Mouse (Mus musculus) embryonic facial prominence, embryonic 13.5 days (tissue): Measurements from ENCODE around the gene Fam19a1. TPM values are rescaled to one million over a fixed set of nuclear protein-coding genes. Genes with fewer than 3 reads are reported as not detected.

Experiments
- ATAC-seq: fragments of 200-750 bp; cut with Nextera tagmentation; 2 replicates; pipeline ENCODE4 v1.8.0; 2017; ENCODE audit warnings: low read depth; ENCODE audit not compliant: insufficient number of reproducible peaks, insufficient read depth, low FRiP score, low TSS enrichment
- H3K27ac ChIP-seq: fragments of 300-500 bp; sonication (generic); 2 replicates; pipeline ENCODE4 v1.5.1; 2015; ENCODE audit warnings: moderate library complexity, mild to moderate bottlenecking, inconsistent platforms
- H3K27me3 ChIP-seq: fragments of 300-500 bp; sonication (generic); 2 replicates; pipeline ENCODE4 v1.6.1; 2015; ENCODE audit warnings: mild to moderate bottlenecking, inconsistent platforms
- H3K36me3 ChIP-seq: fragments of 300-500 bp; sonication (generic); 2 replicates; pipeline ENCODE4 v1.6.1; 2015; ENCODE audit warnings: mild to moderate bottlenecking, inconsistent platforms
- H3K4me1 ChIP-seq: fragments of 300-500 bp; sonication (generic); 2 replicates; pipeline ENCODE4 v1.6.1; 2015; ENCODE audit warnings: inconsistent platforms
- H3K4me2 ChIP-seq: fragments of 300-500 bp; sonication (generic); 2 replicates; pipeline ENCODE4 v1.6.1; 2015; ENCODE audit warnings: moderate library complexity, mild to moderate bottlenecking, inconsistent platforms
- H3K4me3 ChIP-seq: fragments of 300-500 bp; sonication (generic); 2 replicates; pipeline ENCODE4 v1.5.1; 2015; ENCODE audit warnings: mild to moderate bottlenecking, inconsistent platforms
- H3K9ac ChIP-seq: fragments of 300-500 bp; sonication (generic); 2 replicates; pipeline ENCODE4 v1.6.1; 2015; ENCODE audit warnings: mild to moderate bottlenecking, inconsistent platforms
- H3K9me3 ChIP-seq: fragments of 300-500 bp; sonication (generic); 2 replicates; pipeline ENCODE4 v1.6.1; 2016; ENCODE audit warnings: inconsistent platforms
- WGBS: fragments of 180-500 bp; shearing (Covaris S2); methylation state at CpG from one replicate; pipeline ENCODE4 v1.1.7; 2015; ENCODE audit warnings: mixed read lengths; 5-methylcytosine and 5-hydroxymethylcytosine counted together
- polyA plus RNA-seq: library from polyadenylated mRNA; unstranded; fragments of >200 nt; fragmentation: Nextera tagmentation; extraction: Ambion mirVana; gene quantifications from 2 replicates; pipeline ENCODE4 v1.2.1, GENCODE M21; 2015

Gene Fam19a1
- polyA plus RNA-seq: 2.8 and 4.6 TPM in 2 replicates

GRCm38 (mm10) chr6:96112854-96113253 is at the start of gene Fam19a1:
Fam19a1 (plus strand) TSS chr6:96113154.
- H3K4me1 ChIP-seq: peaks cover 13% of the 10 kb centered on the region
- H3K4me3 ChIP-seq: peak within 1 kb of the TSS; percentile 16
- no peak within 1 kb of the TSS for H3K27ac ChIP-seq
- H3K36me3 ChIP-seq: no peaks in the 10 kb centered on the region
- H3K4me2 ChIP-seq: peak within 1 kb of the TSS; percentile 45
- H3K27me3 ChIP-seq: 0 out of 2 replicates have a peak, but pooled peaks cover 10% of the 10 kb centered on the region
- no peak for ATAC-seq
- 0 out of 2 replicates have a peak within 1 kb of the TSS, but pooled peaks have one; percentile 0 for H3K9ac ChIP-seq
- no peaks in the 10 kb centered on the region for H3K9me3 ChIP-seq
- 21% methylated on average over 6 of the region's 6 CpGs for WGBS

- Histone ChIP-seq H3K9ac (no peak overlapping the region), H3K27ac (no peak overlapping the region), H3K9me3 (no peaks in the 10 kb centered on the region), H3K27me3 (no peaks in the 10 kb centered on the region), H3K4me1 (no peaks in the 10 kb centered on the region; the same call in 1 of the 2 replicates), H3K4me3 (no peak overlapping the region), H3K36me3 (no peaks in the 10 kb centered on the region), H3K4me2 (no peak overlapping the region)
- ATAC-seq: no peak
- WGBS: 87% methylated on average over 4 of the region's 4 CpGs
Measured at GRCm38 (mm10) chr6:96071080-96071479, 41.9 kb upstream of the Fam19a1 start.

- ATAC-seq: no peak
Measured at GRCm38 (mm10) chr6:96071567-96071966, 41.4 kb upstream of the Fam19a1 start.

GRCm38 (mm10) chr6:96089961-96090360 is 23.0 kb upstream of the Fam19a1 start:
- no peaks in the 10 kb centered on the region for H3K9me3 ChIP-seq
- no peak overlapping the region for H3K27ac ChIP-seq
- WGBS: 88% methylated on average over 6 of the region's 6 CpGs
- H3K4me2 ChIP-seq: no peak overlapping the region
- ATAC-seq: no peak
- H3K36me3 ChIP-seq: no peaks in the 10 kb centered on the region
- no peak overlapping the region for H3K4me3 ChIP-seq
- no peaks in the 10 kb centered on the region for H3K4me1 ChIP-seq
- H3K27me3 ChIP-seq: no peaks in the 10 kb centered on the region
- no peak overlapping the region for H3K9ac ChIP-seq

More at GRCm38 (mm10) chr6:96071567-96071966, 41.4 kb upstream of the Fam19a1 start:
- no peak overlapping the region for H3K9ac ChIP-seq
- no peaks in the 10 kb centered on the region for H3K27me3 ChIP-seq
- H3K4me3 ChIP-seq: no peak overlapping the region
- no peaks in the 10 kb centered on the region; the same call in 1 of the 2 replicates for H3K4me1 ChIP-seq
- no peak overlapping the region for H3K27ac ChIP-seq
- no peaks in the 10 kb centered on the region for H3K9me3 ChIP-seq
- H3K4me2 ChIP-seq: no peak overlapping the region
- H3K36me3 ChIP-seq: no peaks in the 10 kb centered on the region

GRCm38 (mm10) chr6:96093716-96094115 is 19.2 kb upstream of the Fam19a1 start:
- Histone ChIP-seq H3K4me1 (no peaks in the 10 kb centered on the region), H3K9me3 (no peaks in the 10 kb centered on the region), H3K9ac (no peak overlapping the region), H3K36me3 (no peaks in the 10 kb centered on the region), H3K27me3 (no peaks in the 10 kb centered on the region), H3K4me3 (no peak overlapping the region), H3K4me2 (no peak overlapping the region), H3K27ac (no peak overlapping the region)
- 77% methylated on average over 1 of the region's 1 CpGs for WGBS
- no peak for ATAC-seq

GRCm38 (mm10) chr6:96098225-96098624 is 14.7 kb upstream of the Fam19a1 start:
- no peak for ATAC-seq
- no peaks in the 10 kb centered on the region for H3K9me3 ChIP-seq
- H3K36me3 ChIP-seq: no peaks in the 10 kb centered on the region
- no peak overlapping the region for H3K27ac ChIP-seq
- H3K9ac ChIP-seq: no peak overlapping the region
- H3K4me1 ChIP-seq: no peaks in the 10 kb centered on the region
- WGBS: 78% methylated on average over 6 of the region's 6 CpGs
- H3K4me3 ChIP-seq: no peak overlapping the region
- no peak overlapping the region for H3K4me2 ChIP-seq
- no peaks in the 10 kb centered on the region for H3K27me3 ChIP-seq

- Histone ChIP-seq H3K4me3 (no peak overlapping the region), H3K4me2 (no peak overlapping the region), H3K9me3 (no peaks in the 10 kb centered on the region), H3K36me3 (no peaks in the 10 kb centered on the region), H3K4me1 (peaks cover 13% of the 10 kb centered on the region), H3K9ac (no peak overlapping the region), H3K27ac (no peak overlapping the region), H3K27me3 (0 out of 2 replicates have a peak, but pooled peaks cover 10% of the 10 kb centered on the region)
- ATAC-seq: no peak
- 67% methylated on average over 1 of the region's 1 CpGs for WGBS
Measured at GRCm38 (mm10) chr6:96111656-96112055, 1.3 kb upstream of the Fam19a1 start.

GRCm38 (mm10) chr6:96114151-96114550 is 1.2 kb downstream of the Fam19a1 start:
- ATAC-seq: no peak
- 0 out of 2 replicates have a peak, but pooled peaks cover 12% of the 10 kb centered on the region for H3K27me3 ChIP-seq
- no peak overlapping the region for H3K4me3 ChIP-seq
- H3K9ac ChIP-seq: no peak overlapping the region
- H3K36me3 ChIP-seq: no peaks in the 10 kb centered on the region
- H3K9me3 ChIP-seq: no peaks in the 10 kb centered on the region
- peak overlapping the region; percentile 45; the same call in 1 of the 2 replicates for H3K4me2 ChIP-seq
- 0% methylated on average over 1 of the region's 1 CpGs for WGBS
- peaks cover 13% of the 10 kb centered on the region for H3K4me1 ChIP-seq
- no peak overlapping the region for H3K27ac ChIP-seq

- no peak for ATAC-seq
- no peaks in the 10 kb centered on the region for H3K36me3 ChIP-seq
- peak overlapping the region; percentile 63 for H3K4me3 ChIP-seq
- WGBS: 8% methylated on average over 6 of the region's 6 CpGs
- H3K9ac ChIP-seq: peak overlapping the region; percentile 82
- 0 out of 2 replicates have a peak, but pooled peaks cover 12% of the 10 kb centered on the region for H3K27me3 ChIP-seq
- peak overlapping the region; percentile 91 for H3K4me2 ChIP-seq
- H3K27ac ChIP-seq: 0 out of 2 replicates have a peak overlapping the region, but pooled peaks have one; percentile 28
- H3K4me1 ChIP-seq: peaks cover 13% of the 10 kb centered on the region
- no peaks in the 10 kb centered on the region for H3K9me3 ChIP-seq
Measured at GRCm38 (mm10) chr6:96116148-96116533, 3.2 kb downstream of the Fam19a1 start.

- peak overlapping the region; percentile 63 for H3K4me3 ChIP-seq
- peaks cover 13% of the 10 kb centered on the region for H3K4me1 ChIP-seq
- no peaks in the 10 kb centered on the region for H3K9me3 ChIP-seq
- H3K27me3 ChIP-seq: 0 out of 2 replicates have a peak, but pooled peaks cover 12% of the 10 kb centered on the region
- peak; percentile 49; the same call in 1 of the 2 replicates for ATAC-seq
- H3K4me2 ChIP-seq: peak overlapping the region; percentile 91
- 0 out of 2 replicates have a peak overlapping the region, but pooled peaks have one; percentile 28 for H3K27ac ChIP-seq
- no peaks in the 10 kb centered on the region for H3K36me3 ChIP-seq
- H3K9ac ChIP-seq: peak overlapping the region; percentile 82
- 2% methylated on average over 32 of the region's 32 CpGs for WGBS
Measured at GRCm38 (mm10) chr6:96116534-96117272, 3.7 kb downstream of the Fam19a1 start.

GRCm38 (mm10) chr6:96143326-96143725 is 30.4 kb downstream of the Fam19a1 start:
- no peaks in the 10 kb centered on the region for H3K36me3 ChIP-seq
- H3K9ac ChIP-seq: no peak overlapping the region
- H3K4me1 ChIP-seq: no peaks in the 10 kb centered on the region
- no peaks in the 10 kb centered on the region for H3K9me3 ChIP-seq
- 95% methylated on average over 1 of the region's 1 CpGs for WGBS
- no peak overlapping the region for H3K4me3 ChIP-seq
- no peak overlapping the region for H3K4me2 ChIP-seq
- H3K27me3 ChIP-seq: no peaks in the 10 kb centered on the region
- no peak overlapping the region for H3K27ac ChIP-seq
- no peak for ATAC-seq

- Histone ChIP-seq H3K27ac (no peak overlapping the region), H3K4me2 (no peak overlapping the region), H3K9ac (no peak overlapping the region), H3K27me3 (no peaks in the 10 kb centered on the region), H3K4me1 (no peaks in the 10 kb centered on the region), H3K4me3 (no peak overlapping the region), H3K36me3 (no peaks in the 10 kb centered on the region), H3K9me3 (no peaks in the 10 kb centered on the region)
- 88% methylated on average over 13 of the region's 13 CpGs for WGBS
- ATAC-seq: no peak
Measured at GRCm38 (mm10) chr6:96165403-96165802, 52.4 kb downstream of the Fam19a1 start.
